Mouse (Mus musculus): ENCODE measurements at regions not wholly inside any gene's neighbourhood (a gene's known extent, or its start where the extent isn't known, plus 50 kb on each side); places are given as distances from the start of the nearest gene placed in this dataset.
A peak's percentile ranks its signal among the peaks of the same experiment; 100 is the strongest.

DNA sequence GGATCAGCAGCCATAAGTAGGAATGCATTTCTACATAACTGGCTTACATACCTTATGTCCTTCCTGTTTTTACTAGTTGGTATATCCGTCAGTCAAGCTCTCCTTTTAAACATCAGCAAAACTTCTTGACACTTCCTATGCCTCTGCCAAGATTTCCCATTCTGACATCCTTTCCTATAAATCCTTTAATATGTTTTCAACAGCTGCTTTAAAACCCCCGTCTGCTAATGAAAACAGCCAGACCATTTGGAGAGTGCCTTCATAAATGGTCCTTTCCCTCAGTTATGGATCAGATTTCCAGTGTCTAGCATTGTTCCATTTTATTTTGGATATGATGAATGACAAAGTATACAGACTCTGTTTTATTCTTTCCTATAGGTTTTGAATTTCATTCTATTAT lies 270.7 kb upstream of the Rgmb start:
- no peak for DNase-seq (ENCODE audit: low spot score)

DNA sequence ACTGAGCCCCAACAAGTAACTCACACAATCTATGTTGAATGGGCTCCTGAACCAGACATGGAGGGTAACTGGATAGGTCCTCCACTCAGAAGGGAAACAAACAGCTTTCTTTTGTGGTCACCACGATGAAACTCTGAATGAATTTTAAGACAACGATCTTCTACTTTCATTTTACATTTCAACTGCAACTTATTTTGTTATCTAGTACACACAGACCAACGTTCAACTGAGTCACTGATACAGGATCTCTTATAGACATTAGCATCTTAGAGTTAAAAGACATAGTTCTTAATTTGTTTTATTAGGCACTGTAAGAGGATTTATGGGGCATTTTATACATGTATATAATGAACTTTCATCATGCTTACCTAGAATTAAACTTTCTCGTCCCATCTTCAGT lies 262.1 kb upstream of the Rgmb start:
- no peak for DNase-seq (ENCODE audit: low spot score)

DNA sequence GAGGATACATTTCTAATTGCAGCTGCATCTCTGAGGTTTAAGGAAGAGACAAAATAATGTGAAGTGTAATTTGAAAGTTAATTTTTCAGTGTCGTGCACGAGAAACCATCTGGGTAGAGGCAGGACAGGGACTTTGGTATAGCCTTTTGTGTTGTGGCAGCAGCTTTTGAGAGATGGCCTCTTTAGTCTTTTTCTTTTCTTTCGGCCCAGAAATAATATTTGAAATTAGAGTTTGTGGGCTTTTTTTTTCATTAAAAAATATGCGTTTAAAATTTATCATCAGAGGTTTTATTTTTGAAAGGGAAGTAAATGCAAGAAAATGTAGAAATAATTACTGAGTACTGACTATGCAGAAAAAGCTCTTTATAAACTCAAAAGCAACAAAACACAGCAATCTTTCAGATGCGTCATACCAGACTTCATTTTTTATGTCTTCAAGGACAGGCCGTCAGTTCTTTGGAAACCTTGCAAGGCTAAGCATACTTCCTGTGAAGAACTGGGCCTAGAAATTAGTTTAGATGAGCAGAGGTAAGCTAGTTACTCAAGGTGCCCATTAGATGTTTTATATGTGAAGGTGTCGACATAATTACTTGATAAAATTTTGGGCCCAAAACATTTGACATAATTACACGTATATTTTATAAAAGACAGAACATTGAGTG lies 258.9 kb upstream of the Rgmb start:
- DNase-seq (ENCODE audit: low spot score) = no peak

DNA sequence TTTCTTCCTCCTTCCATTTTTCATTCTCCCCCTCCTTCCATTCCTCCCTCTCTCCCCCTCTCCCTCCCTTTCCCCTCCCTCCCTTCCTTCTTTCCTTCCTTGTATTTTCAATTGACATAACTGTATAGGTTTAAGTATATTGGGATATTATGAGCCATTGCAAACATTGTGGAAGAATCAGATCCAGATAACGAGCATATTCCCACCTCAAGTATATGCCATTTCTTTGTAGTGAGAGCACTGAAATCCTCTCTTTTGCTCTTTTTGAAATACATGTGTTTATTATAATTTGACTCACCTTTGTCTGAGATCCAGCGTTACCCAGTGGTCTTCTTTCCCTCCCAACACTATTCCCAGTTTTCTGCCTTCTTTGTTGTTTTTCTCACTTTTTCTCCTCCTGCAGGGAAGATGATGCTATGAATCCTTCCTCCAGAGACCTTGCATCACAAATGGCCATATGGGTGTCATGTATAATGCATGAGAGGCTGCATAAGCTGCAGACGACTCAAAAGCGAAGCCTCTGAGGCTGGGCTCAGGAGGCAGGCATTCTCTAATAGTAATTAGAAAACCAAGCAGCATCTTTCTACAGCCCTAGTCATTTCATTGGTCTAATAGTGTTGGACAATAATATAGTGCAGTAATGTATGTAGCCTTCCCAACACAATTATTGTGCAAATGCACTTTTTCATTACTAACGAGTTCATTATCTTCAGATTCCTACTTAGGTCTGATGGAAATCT lies 258.2 kb upstream of the Rgmb start:
- no peak for DNase-seq (ENCODE audit: low spot score)

DNA sequence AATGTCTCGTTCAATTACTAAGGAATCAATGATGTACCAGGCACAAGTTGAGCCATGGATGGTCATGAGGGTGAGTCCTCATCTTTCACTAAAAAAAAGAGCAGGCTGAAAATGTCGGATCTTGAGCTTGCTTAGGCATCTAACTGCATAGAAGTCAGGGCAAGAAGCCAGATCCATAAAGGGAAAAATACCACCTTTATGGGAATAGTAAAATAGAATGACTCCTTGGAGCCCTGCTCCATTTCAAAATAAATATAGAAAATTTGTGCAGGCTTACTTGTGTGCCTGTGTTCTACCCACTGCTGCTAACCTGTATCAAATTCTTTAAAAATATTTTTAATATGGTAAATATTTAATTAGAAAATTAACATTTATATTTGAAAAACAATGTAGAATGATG lies 256.2 kb upstream of the Rgmb start:
- no peak for DNase-seq (ENCODE audit: low spot score)

DNA sequence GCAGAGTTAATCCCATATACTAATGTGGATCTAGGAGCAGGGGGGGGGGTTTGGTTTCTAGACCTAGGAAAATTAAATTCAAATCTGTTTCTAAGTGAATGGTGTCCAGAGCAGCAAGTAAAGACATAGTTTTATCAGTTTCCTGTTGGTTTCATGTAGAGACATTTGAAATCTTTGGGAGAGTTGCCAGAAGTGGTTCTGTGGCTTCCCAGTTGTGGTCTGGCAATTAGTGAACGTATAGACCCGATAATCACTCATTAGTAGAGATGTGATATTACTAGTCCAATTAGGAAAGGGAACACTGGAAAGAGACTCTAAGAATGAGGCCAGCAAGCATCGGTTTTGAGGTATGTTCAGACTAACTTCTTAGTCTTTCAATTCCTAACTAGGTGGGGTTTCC lies 252.0 kb upstream of the Rgmb start:
- no peak for DNase-seq (ENCODE audit: low spot score)

DNA sequence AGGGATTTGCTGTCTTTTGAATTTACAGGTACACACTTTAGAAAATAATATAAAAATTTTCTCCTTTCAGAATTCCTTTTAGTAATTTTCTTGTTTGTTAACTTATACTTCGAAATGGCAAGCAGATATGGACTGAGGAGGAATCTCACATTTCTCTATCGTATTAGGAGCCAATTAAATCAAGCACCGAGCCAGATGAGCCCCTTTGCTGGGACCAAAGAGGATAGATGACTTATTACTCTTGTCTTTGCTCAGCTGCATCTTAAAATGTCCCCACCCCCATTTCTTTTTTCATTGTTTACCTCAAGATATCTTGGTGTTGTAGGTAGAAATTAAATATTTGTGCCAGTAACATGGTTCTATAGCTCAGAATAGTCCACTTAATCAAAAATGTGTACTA lies 247.7 kb upstream of the Rgmb start:
- no peak for DNase-seq (ENCODE audit: low spot score)

DNA sequence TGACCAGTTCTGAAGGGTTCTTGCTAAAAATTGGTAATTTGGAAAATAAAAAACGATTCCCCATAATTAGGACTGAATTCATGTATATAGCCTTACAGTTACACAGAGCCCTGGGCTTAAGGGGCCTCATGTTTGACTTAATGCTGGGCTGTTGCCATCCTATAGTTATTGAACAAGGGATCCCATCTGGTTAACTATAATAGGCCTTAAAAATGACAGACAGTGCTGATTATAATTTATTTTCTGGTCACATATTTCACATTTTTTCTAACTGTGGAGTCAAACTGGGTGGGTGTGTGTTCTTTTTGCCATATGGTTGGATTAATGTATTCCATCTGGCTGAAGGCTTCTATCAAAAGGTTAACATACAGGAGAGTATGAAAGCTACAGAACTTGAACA lies 238.5 kb upstream of the Rgmb start:
- no peak for DNase-seq (ENCODE audit: low spot score)

DNA sequence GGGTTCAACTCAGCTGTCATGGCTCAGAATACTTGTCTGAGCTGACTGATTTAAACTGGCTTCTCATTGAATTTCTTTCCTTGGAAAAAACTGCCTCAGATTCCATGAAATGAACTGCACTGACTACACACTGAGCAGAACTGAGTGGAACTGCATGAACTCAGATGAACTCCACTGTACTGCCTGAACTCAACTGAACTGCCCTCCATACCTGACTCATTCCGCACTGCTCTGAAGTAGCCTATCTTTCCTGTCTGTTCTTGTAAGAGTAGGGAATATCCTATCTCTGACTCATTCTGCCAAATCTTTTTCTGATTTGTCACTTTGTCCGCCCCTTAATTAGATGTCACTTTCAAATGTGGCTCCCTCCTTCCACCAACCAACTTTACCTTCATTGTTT lies 237.0 kb upstream of the Rgmb start:
- no peak for DNase-seq (ENCODE audit: low spot score)

DNA sequence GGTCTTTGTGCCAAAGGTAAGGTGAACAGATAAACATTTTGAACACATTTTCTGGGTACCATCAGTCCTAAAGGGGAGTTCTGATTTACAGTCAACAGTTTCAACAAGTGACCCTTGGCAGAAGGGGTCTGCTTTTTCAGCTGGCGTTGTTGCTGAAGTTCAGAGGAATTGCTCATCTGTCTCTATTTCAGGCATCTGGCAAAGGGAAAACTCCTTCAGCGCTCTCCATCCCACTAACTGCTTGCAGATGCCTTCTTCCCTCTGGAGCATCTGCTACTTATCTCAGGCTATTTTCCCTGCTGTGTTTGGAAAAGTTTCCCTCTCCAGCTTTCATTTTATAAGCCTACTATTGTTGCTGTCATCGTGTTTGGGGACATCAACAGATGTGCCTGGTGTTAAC lies 223.6 kb upstream of the Rgmb start:
- DNase-seq (ENCODE audit: low spot score) = no peak

DNA sequence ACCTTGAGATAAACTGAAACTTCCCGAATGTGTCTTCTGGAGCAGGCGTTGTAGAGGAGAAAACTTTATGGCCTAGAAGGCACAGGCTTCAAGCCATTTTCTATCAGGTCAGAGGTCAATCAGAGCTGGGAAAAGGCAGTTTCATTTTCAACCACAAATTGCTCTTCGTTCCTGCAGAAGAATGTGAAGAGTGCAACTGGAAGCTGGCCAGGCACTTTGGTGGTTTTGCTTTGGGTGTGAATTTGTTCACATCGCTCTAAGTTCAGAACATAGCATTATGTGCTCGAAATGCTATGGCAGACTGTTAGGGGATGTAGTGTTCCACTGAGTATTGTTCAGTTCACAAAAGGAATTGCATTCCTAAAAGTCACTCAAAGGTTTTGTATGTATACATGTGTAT lies 220.9 kb upstream of the Rgmb start:
- peak; percentile 5 for DNase-seq (ENCODE audit: low spot score)

DNA sequence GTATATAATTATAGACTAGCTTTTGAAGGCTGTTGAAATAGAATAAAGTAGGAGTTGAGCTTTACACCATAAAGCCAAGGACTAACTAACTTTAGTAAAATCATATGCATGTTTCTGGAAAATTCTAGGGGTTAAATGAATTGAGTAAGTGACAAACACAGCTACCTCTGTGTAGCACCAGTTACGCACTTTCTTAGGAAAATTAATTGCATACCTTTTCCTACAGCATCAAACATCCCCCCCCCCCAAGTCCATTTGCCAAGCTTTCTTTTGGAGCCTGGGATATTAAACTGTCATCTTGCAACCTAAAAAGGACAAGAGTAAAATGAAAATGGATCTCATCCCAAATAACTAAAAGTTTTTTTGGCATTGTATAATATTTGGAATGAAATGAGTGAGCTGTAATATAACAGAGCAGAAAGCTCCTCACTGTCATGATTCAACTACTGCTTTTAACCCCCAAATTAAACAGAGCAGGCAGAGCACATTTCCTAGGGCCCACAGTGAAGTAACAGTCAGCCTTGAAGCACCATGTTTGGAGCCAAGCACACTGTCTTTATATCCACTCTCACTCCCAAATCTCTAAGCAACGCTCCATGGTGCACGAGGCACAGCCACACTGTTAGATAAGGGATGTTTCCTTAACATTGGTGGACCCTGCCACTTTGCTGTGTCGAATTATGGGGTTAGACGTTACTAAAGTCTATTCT lies 210.9 kb upstream of the Rgmb start:
- DNase-seq (ENCODE audit: low spot score) = no peak

DNA sequence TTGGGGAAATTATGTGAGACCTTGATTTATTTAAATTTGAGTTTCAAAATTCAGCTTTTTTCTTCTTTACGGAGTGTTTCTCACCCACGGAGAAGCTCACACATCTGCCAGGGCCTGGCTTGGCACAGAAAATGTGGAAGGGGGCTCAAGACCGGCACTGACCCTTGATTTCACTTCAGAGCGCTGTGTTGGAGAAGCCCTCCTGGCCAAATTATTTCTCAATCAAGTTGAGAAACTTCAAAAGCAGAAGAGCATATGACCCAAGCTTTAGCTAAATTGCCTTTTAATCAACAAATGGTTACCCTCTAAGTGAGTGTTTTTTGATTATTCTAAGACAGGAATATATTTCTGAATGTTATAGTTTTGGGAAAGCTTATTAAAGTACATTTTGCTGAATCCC lies 197.2 kb upstream of the Rgmb start:
- no peak for DNase-seq (ENCODE audit: low spot score)

DNA sequence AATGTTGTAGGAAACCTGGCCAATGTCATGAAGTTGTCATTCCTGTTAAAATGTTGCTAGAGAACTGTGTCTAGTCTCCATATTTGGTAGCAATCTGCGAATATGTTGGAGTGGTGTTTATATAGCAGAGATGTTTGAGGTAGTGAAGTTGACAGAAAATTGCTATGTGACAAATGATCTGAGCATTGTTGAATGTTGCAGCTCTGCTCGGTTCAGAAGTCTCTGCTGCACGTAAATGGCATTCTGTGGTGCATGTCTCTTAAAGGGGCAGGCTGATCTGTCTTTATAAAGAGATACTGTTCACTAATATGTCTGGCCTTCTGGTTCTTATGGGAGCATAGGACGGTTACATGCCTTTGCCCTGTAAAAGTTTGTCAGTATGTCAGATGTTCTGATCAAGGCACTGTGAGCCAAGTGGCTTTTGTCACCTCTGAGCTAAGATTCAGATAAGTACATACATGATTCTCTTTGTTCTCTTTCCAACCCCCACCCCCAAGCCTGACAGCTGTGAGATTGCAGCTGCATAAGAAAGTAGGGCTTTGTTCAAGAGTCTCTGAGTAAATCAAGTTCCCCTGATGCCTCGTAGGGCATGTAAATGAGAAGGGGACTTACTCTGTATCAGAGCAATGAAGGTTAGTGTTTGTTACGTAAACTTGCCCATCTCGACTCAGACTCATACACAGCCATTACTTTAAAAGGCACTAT lies 174.2 kb upstream of the Rgmb start:
- DNase-seq (ENCODE audit: low spot score) = no peak

DNA sequence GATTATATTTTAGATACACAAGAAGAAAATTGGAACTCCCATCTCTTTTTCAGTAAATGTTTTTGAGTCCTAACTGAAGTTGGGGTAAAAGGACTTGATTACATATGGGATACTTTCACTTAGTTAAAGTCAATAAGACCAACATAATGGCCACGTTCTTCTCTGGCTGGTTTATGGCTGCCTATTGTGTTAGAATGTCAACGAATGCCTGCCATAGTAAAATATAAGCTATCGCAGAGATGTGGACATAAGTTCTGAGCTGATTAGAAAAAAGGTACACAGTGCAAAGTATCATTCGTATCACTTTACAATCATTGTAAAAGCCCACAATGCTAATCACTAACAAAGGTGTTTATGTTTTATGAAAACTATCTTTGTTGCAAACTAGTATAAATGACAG lies 173.2 kb upstream of the Rgmb start:
- DNase-seq (ENCODE audit: low spot score) = no peak

DNA sequence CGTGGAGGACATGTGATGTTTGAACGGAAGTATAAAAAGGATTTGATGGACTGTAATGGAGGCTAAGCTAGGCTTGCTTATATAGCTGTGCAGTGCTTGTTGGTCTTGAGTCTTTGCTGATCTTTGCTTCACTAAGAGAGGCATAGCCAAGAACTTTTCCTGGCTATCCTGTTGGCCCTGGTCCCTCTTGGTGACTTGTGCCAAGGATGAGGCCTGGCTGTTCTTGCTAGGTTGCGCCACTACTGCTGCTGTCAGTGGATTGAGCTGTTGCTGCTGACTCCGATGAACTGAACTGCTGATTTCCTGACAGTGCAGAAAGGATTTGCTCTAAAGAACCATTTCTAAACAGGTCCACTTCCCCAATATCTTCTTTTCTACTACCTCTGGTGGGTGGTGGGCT lies 167.9 kb upstream of the Rgmb start:
- DNase-seq (ENCODE audit: low spot score) = no peak

DNA sequence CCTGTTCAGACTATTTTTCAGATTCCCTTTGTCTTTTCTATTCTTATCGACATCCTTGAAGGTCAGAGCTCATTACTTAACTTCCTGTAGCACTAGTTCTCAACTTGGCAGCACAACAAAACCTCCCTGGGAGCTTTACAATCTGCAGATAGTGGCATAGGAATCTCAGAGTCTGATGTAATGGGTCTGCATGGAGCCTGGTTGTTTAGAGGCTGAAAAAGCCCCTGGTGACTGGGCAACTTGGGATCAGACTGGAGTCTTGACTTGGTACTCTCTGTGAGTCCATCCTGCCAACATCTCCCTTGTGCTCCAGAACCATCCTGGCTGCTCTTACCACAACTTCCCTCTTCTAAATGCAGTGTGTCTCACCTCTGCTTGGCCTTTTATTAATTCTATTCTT lies 166.4 kb upstream of the Rgmb start:
- no peak for DNase-seq (ENCODE audit: low spot score)

DNA sequence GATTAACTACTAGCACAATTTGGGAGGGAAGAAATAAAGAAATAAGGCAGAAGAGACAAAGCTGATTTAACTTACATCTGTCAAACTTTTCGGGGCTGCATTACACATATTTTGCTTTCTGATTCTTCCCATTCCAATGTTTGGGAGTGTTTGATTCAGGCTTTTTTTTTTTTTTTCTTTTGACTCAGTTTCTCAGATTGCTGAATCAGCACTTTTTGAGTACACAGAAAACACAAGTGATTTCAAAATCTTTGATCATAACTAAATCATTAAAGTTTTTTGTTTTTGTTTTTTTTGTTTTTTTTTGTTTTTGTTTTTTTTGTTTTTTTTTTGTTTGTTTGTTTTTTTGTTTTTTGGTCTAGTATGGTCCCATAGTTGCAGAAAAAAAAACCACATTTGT lies 164.7 kb upstream of the Rgmb start:
- DNase-seq (ENCODE audit: low spot score) = no peak

DNA sequence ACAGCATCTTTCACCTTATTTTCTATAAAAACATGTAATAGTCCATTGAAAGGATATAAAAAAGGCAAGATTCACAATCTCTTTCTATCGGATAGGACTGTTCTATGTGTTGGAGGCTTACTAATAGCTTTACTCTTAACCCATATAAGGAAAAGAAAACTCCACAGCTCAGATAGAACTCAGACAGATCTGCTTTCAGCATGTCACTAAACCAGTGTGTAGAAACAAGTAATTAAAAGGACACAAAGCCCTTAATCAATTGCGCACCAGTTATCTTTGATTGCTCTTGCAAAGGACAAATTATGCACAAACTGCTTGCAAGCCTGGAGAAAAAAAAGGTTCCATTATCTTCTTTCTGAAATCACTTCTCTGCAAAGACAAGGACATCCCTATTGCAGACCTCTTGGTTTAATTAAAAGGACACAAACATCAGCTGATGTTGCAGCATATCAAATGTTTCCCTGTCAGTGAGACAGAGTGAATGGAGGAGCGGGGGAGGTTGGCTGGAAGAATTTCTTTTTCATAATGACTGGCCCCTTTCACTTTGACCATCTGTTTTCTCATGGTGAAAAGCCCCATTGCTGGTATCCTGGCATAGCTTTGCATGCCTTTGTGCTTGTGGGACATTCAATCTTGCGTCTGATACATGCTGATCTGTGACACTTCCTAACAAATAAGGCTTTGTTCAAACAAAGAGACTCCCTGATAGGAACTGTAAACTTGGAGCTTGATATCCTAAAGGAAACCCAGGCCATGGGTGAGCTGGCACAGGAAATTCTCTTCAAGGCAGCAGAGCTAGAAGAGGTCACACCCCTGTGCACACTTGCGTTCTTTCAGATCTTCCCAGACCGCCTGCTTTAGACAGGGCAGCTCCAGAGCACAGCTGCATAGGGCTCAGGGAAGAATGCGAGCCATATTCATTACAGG lies 162.8 kb upstream of the Rgmb start:
- DNase-seq (ENCODE audit: low spot score) = no peak

DNA sequence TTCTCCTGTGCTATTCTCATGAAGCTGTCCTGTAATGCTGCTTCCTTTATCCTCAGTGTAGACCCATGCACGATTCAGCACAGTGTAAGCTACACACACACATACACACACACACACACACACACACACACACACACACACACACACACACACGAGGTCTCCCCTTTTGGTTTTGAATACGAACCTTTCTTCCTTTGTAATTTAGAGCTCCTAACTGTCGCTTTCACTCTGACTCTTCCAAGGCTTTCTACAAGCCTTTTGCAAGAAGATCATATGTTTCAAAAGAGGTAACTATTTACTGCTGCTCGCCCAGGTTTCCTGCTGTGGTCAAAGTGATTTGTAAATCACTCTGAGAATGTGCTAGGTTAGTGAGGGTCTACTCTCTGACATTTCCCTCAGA lies 161.1 kb upstream of the Rgmb start:
- no peak for DNase-seq (ENCODE audit: low spot score)

DNA sequence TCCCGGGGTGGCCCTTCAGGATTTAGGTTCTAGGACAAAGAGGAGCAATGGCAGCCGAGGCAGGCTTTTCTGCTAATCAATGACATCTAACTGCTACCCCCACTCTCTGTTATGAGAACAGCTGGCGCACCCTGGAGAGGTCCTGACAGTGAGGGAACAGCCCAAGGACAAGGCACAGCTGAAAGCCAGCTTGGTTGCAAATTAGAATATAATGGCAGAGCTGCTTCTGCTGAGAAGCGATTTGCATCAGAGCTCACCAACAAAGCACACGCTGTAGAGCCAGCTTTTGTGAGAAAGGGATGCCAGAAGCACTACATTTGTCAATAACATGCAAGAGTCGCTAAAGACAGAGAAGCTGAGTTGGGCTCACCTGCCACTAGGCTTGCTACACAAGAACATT lies 159.5 kb upstream of the Rgmb start:
- DNase-seq (ENCODE audit: low spot score) = no peak

DNA sequence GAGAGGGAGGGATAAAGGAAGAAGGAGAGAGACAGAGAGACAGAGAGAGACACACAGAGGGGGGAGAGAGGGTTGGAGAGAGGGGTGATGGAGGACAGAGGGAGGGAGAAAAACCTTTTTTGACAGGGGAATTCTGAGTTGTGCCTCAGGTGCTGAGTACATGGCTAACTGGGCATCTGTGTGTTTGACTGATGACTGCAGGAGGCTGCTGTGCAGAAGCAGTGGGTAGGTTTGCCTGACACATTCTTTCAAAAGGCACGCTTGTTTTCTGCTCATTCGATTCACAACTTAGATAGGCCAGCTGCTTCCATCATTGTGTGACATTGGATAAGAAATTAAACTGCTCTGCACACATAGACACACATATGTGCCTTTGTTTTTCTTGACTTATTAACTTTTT lies 150.7 kb upstream of the Rgmb start:
- DNase-seq (ENCODE audit: low spot score) = no peak

Data from ovary, postnatal 10 days (tissue).